Mouse (Mus musculus) spleen, adult 10 weeks (tissue): ENCODE results near the gene Mt3. TPM values are rescaled to one million over a fixed set of nuclear protein-coding genes. Genes with fewer than 3 reads are reported as not detected.

Experiments used
- polyA plus RNA-seq: library from polyadenylated mRNA; stranded (reverse); fragments of 350-450 nt; fragmentation: Illumina TruSeq; extraction: RNeasy Lipid Tissue Mini Kit (QIAGEN cat#74804); gene quantifications from one replicate; pipeline ENCODE4 v1.2.3, GENCODE M21; 2015; ENCODE audit warnings: low replicate concordance; ENCODE audit not compliant: insufficient read depth

The Mt3 gene
- not detected for polyA plus RNA-seq

GRCm38 (mm10) chr8:94152513-94153300 lies at the start of gene Mt3:
Gene Mt3 (plus strand): TSS chr8:94152607.

GRCm38 (mm10) chr8:94136933-94137332 lies 15.5 kb upstream of the Mt3 start, which contains the start of gene Mt4:
Gene Mt4 (plus strand): TSS chr8:94137197.

GRCm38 (mm10) chr8:94172075-94172808 lies 19.8 kb downstream of the Mt3 start, which contains the start of gene Mt2:
Gene Mt2 (plus strand): TSS chr8:94172664.

GRCm38 (mm10) chr8:94178857-94179712 lies 26.7 kb downstream of the Mt3 start, which contains the start of gene Mt1:
Gene Mt1 (plus strand): TSS chr8:94179082.

Other genes with a start within 250 kb of the Mt3 start
- gene Amfr, start 139.8 kb upstream of the Mt3 start, polyA plus RNA-seq: 79.9 TPM
- 77.6 TPM for gene Nudt21, start 115.6 kb upstream of the Mt3 start, polyA plus RNA-seq
- gene Ogfod1, start 115.4 kb upstream of the Mt3 start, polyA plus RNA-seq: 26.0 TPM
- 16.8 TPM for gene Bbs2, start 53.7 kb upstream of the Mt3 start, polyA plus RNA-seq
- not detected for gene Mt4, start 15.4 kb upstream of the Mt3 start, polyA plus RNA-seq
- 3.7 TPM for gene Mt2, start 20.1 kb downstream of the Mt3 start, polyA plus RNA-seq
- 9.9 TPM for gene Mt1, start 26.5 kb downstream of the Mt3 start, polyA plus RNA-seq
- gene Nup93, start 62.0 kb downstream of the Mt3 start, polyA plus RNA-seq: 39.3 TPM
- 1.5 TPM for gene Slc12a3, start 176.6 kb downstream of the Mt3 start, polyA plus RNA-seq
- 170 TPM for gene Herpud1, start 233.8 kb downstream of the Mt3 start, polyA plus RNA-seq